Mouse (Mus musculus) CH12.LX (cell line): ENCODE data around the gene Chd4. TPM values are rescaled to one million over a fixed set of nuclear protein-coding genes. Genes with fewer than 3 reads are reported as not detected.

Experiments
- DNase-seq: peaks from one replicate; pipeline ENCODE4 v3.0.0-alpha.2; 2013; ENCODE audit errors: extremely low read depth
- H3K27ac ChIP-seq: 2 replicates; pipeline ENCODE4 v1.5.1; 2012; ENCODE audit warnings: low read depth, mild to moderate bottlenecking, control low read depth, moderate library complexity; ENCODE audit not compliant: insufficient read depth
- H3K27me3 ChIP-seq: replicated peaks from 2 replicates; pipeline ENCODE3; 2012; ENCODE audit warnings: inconsistent platforms
- H3K36me3 ChIP-seq, 2 experiments: replicated peaks in 1 of 2; 2 replicates each; pipeline versions ENCODE3 to v1.6.1; 2012; ENCODE audit warnings: inconsistent platforms in 1 of 2, low read length in 1 of 2, mild to moderate bottlenecking in 1 of 2, mixed read lengths in 1 of 2, moderate library complexity in 1 of 2; ENCODE audit not compliant: control insufficient read depth in 1 of 2, insufficient read depth in 1 of 2
- H3K4me1 ChIP-seq, 2 experiments: 2 replicates each; pipeline ENCODE4 v1.6.1; 2012; ENCODE audit warnings: inconsistent platforms in 1 of 2, moderate library complexity in 1 of 2; ENCODE audit not compliant: insufficient read depth in 2 of 2, control insufficient read depth in 1 of 2
- H3K4me2 ChIP-seq: 2 replicates; pipeline ENCODE4 v1.6.1; 2012; ENCODE audit warnings: low read depth, mild to moderate bottlenecking, control low read depth; ENCODE audit not compliant: poor library complexity, insufficient read depth, severe bottlenecking
- H3K4me3 ChIP-seq, 3 experiments: fragments of 150-350 bp in 1 of 3; sonication (generic) in 1 of 3; replicated peaks in 1 of 3; 2 replicates each; pipeline versions ENCODE3 to v1.5.1; 2011 to 2012; ENCODE audit warnings: low read depth in 2 of 3, low read length in 2 of 3, mild to moderate bottlenecking in 2 of 3, moderate library complexity in 2 of 3, control low read depth in 1 of 3, improper control_type of control experiment in 1 of 3, inconsistent platforms in 1 of 3, mixed read lengths in 1 of 3; ENCODE audit not compliant: poor library complexity in 1 of 3
- H3K79me2 ChIP-seq: replicated peaks from 2 replicates; pipeline ENCODE4 v1.6.1; 2012; ENCODE audit warnings: mild to moderate bottlenecking, moderate library complexity; ENCODE audit not compliant: control insufficient read depth, poor library complexity, insufficient read depth, severe bottlenecking; ENCODE audit errors: extremely low read depth
- H3K9ac ChIP-seq: 2 replicates; pipeline ENCODE4 v1.6.1; 2012; ENCODE audit warnings: low read depth, mild to moderate bottlenecking, control low read depth, moderate library complexity; ENCODE audit not compliant: insufficient read depth
- H3K9me3 ChIP-seq: replicated peaks from 2 replicates; pipeline ENCODE3; 2012; ENCODE audit warnings: low read length, inconsistent platforms, mixed read lengths
- BHLHE40 ChIP-seq: IDR thresholded peaks from 2 replicates; pipeline ENCODE4 v1.6.1; 2011; ENCODE audit warnings: mild to moderate bottlenecking, low read depth, low read length, improper control_type of control experiment
- CHD1 ChIP-seq: IDR thresholded peaks from 2 replicates; pipeline ENCODE4 v1.6.1; 2012; ENCODE audit warnings: low read depth, low read length, improper control_type of control experiment, inconsistent platforms
- CTCF ChIP-seq, 2 experiments: IDR thresholded peaks in 1 of 2; conservative IDR thresholded peaks in 1 of 2; 2 replicates each; pipeline ENCODE4 v1.5.1; 2011 to 2012; ENCODE audit warnings: low read depth in 2 of 2, low read length in 2 of 2, improper control_type of control experiment in 1 of 2, inconsistent platforms in 1 of 2, mild to moderate bottlenecking in 1 of 2, moderate library complexity in 1 of 2
- ETS1 ChIP-seq: conservative IDR thresholded peaks from 2 replicates; pipeline ENCODE4 v1.6.1; 2012; ENCODE audit warnings: low read depth, mild to moderate bottlenecking, inconsistent platforms, low read length, improper control_type of control experiment, moderate library complexity
- GABPA ChIP-seq: IDR thresholded peaks from 2 replicates; pipeline ENCODE4 v1.6.1; 2012; ENCODE audit warnings: low read depth, low read length, improper control_type of control experiment, inconsistent platforms; ENCODE audit not compliant: insufficient replicate concordance
- HCFC1 ChIP-seq: IDR thresholded peaks from 2 replicates; pipeline ENCODE4 v1.6.1; 2012; ENCODE audit warnings: low read depth, mild to moderate bottlenecking, inconsistent platforms, low read length, improper control_type of control experiment
- IRF4 ChIP-seq: IDR thresholded peaks from 2 replicates; pipeline ENCODE4 v1.6.1; 2014; ENCODE audit warnings: low read depth, mild to moderate bottlenecking, inconsistent platforms, low read length, improper control_type of control experiment
- KAT2A ChIP-seq: IDR thresholded peaks from 2 replicates; pipeline ENCODE4 v1.6.1; 2012; ENCODE audit warnings: low read length, improper control_type of control experiment, inconsistent platforms; ENCODE audit not compliant: insufficient replicate concordance
- MAFK ChIP-seq: IDR thresholded peaks from 2 replicates; pipeline ENCODE4 v1.6.1; 2011; ENCODE audit warnings: low read length, improper control_type of control experiment; ENCODE audit not compliant: insufficient replicate concordance
- MEF2A ChIP-seq: IDR thresholded peaks from 2 replicates; pipeline ENCODE4 v1.6.1; 2014; ENCODE audit warnings: low read depth, mild to moderate bottlenecking, inconsistent platforms, low read length, improper control_type of control experiment, borderline replicate concordance
- MXI1 ChIP-seq: IDR thresholded peaks from 2 replicates; pipeline ENCODE4 v1.6.1; 2011; ENCODE audit warnings: mild to moderate bottlenecking, low read depth, low read length, improper control_type of control experiment
- NRF1 ChIP-seq: IDR thresholded peaks from 2 replicates; pipeline ENCODE4 v1.6.1; 2014; ENCODE audit warnings: low read depth, mild to moderate bottlenecking, inconsistent platforms, low read length, improper control_type of control experiment, moderate library complexity
- SIN3A ChIP-seq: IDR thresholded peaks from 2 replicates; pipeline ENCODE4 v1.6.1; 2012; ENCODE audit warnings: low read length, improper control_type of control experiment, inconsistent platforms
- ZC3H11A ChIP-seq: IDR thresholded peaks from 2 replicates; pipeline ENCODE4 v1.6.1; 2012; ENCODE audit warnings: low read depth, mild to moderate bottlenecking, inconsistent platforms, low read length, improper control_type of control experiment
- ZKSCAN1 ChIP-seq: IDR thresholded peaks from 2 replicates; pipeline ENCODE4 v1.6.1; 2012; ENCODE audit warnings: low read depth, inconsistent platforms, low read length, improper control_type of control experiment, borderline replicate concordance
- ZNF384 ChIP-seq: IDR thresholded peaks from 2 replicates; pipeline ENCODE4 v1.6.1; 2012; ENCODE audit warnings: low read depth, low read length, improper control_type of control experiment, inconsistent platforms
- dilution Hi-C: fragments of 300-500 bp; cut with MboI; formaldehyde crosslinking; loops from 2 replicates; pipeline ENCODE4 v1.14.3; 2020; ENCODE audit warnings: low sequenced_read_pairs; ENCODE audit not compliant: extremely low pct_unique_long_range_greater_than_20kb, extremely low pct_ligation_motif_present
- in situ Hi-C: fragments of 300-500 bp; cut with MboI; formaldehyde crosslinking; loops from 3 replicates; pipeline ENCODE4 v1.14.3; 2019; ENCODE audit warnings: low sequenced_read_pairs, low pct_ligation_motif_present, low pct_unique_long_range_greater_than_20kb, mixed read lengths
- polyA plus RNA-seq: library from polyadenylated mRNA; unstranded; fragments of >175 nt; gene quantifications from 2 replicates; pipeline ENCODE4 v1.2.1, GENCODE M21; 2012; ENCODE audit warnings: low read depth; ENCODE audit not compliant: insufficient read length
- total RNA-seq, 2 experiments: library from RNA; depleted of rRNA; stranded (reverse); fragments of 300-350 nt in 1 of 2; fragments of >200 nt in 1 of 2; gene quantifications; 2 replicates each; pipeline ENCODE4 v1.2.3; 2012 to 2014

The Chd4 gene
- total and polyA plus RNA-seq, 3 experiments: 72.7 to 200 (median 165) TPM

DNA sequence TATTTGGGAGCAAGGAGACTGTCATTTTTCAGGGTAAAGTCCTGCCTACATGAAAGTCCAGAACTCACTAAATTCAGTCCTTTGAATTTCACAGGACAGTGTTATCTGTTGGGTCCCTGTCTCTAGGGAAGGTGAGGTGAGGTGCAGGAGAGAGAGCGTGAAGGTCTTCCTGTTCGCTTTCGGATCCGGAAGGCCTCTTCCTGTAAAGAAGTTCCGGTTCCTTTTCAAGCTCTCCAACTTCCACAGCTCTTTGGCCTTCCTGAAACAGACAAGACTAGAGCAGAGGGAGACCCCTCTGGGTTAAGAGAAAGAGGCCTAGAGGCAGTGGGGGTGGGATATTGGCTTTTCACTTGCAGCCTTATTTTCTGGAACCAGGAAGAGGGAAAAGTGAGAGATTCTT lies 3.4 kb upstream of the Chd4 start:
- peaks cover 0 to under 1% of the 10 kb centered on the region in 2 experiments for H3K36me3 ChIP-seq
- dilution Hi-C loops (no loop called here), in situ Hi-C loops (loop anchor here (10.0 kb wide), 1 partner anchor 48 kb away; the partner anchor contains the start of gene Acrbp)
- H3K79me2 ChIP-seq: peaks cover 4% of the 10 kb centered on the region
- H3K27ac ChIP-seq: no peak overlapping the region
- no peak overlapping the region for H3K9ac ChIP-seq
- no peak for DNase-seq
- peaks cover 6 to 25% of the 10 kb centered on the region in 2 experiments for H3K4me1 ChIP-seq
- no peaks in the 10 kb centered on the region for H3K9me3 ChIP-seq
- H3K27me3 ChIP-seq: no peaks in the 10 kb centered on the region
- H3K4me3 ChIP-seq: no peak overlapping the region
- no peak overlapping the region for H3K4me2 ChIP-seq
- TF ChIP-seq KAT2A: no peak
- TF ChIP-seq SIN3A: no peak
- TF ChIP-seq ZNF384: no peak
- TF ChIP-seq ETS1: no peak
- TF ChIP-seq CHD1: no peak
- no peak for TF ChIP-seq MAFK
- no peak for TF ChIP-seq MXI1
- no peak for TF ChIP-seq IRF4
- TF ChIP-seq ZC3H11A: no peak
- TF ChIP-seq NRF1: no peak

DNA sequence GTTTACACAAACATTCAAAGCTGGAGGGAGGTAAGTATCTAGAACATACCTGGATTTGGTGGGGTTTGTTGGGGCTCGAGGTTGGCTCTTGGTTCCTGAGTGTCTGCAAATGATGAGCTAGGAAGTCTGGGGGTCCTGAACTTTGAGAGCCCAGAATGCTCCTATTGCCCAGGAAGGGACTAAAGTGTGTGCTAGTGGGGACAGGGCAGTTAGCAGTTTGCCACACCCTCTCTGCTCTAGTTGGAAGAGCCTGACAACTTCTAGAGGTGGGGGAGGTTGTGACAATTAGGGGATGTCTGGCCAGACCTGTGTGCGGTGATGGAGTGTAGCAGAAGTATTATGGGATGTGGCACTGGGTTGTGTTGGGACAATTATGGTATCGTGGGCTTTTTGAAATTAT lies 938 bp upstream of the Chd4 start:
- peaks cover 29% of the 10 kb centered on the region for H3K79me2 ChIP-seq
- no peak overlapping the region for H3K4me3 ChIP-seq
- H3K36me3 ChIP-seq: peaks cover 20 to 23% of the 10 kb centered on the region in 2 experiments
- dilution Hi-C loops (no loop called here), in situ Hi-C loops (loop anchor here (10.0 kb wide), 1 partner anchor 50 kb away; the partner anchor contains the start of gene Acrbp)
- no peak for DNase-seq
- H3K27ac ChIP-seq: no peak overlapping the region
- no peaks in the 10 kb centered on the region for H3K27me3 ChIP-seq
- no peak overlapping the region for H3K9ac ChIP-seq
- H3K4me2 ChIP-seq: no peak overlapping the region
- H3K9me3 ChIP-seq: no peaks in the 10 kb centered on the region
- no peak for TF ChIP-seq ZKSCAN1
- TF ChIP-seq SIN3A: no peak
- H3K4me1 ChIP-seq: peaks cover 16 to 37% of the 10 kb centered on the region in 2 experiments

DNA sequence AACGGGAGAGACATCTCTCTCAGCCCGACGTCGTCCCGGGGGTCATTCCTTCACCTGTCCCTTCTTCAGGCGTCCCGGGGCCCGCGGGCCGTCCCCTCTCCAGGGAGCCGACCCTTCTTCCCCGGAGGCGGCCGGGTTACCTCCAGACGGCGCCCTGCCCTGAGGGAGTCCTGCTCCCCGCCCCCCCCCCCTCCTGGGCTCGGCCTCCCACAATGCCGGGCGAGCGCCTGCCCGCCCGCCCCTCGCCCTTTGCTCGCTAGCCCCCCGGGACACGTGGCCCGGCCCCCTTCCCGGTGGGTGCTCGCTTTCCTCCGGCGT lies 457 bp downstream of the Chd4 start:
- H3K4me1 ChIP-seq: peaks cover 16 to 35% of the 10 kb centered on the region in 2 experiments
- DNase-seq: no peak
- peak overlapping the region; percentile 86; the same call in 1 of the 2 replicates for H3K4me2 ChIP-seq
- TF ChIP-seq NRF1 (no peak), HCFC1 (no peak; the same call in 1 of the 2 replicates), CTCF (conservative IDR thresholded peaks at IDR 0.05 in 1 of 2, IDR thresholded peaks at IDR 0.05 in 1 of 2; ENCODE audit: low read depth in 2 of 2, low read length in 2 of 2) (no peak), GABPA (no peak), IRF4 (no peak), CHD1 (no peak), BHLHE40 (no peak), MEF2A (no peak)
- dilution Hi-C loops: no loop called here
- no peaks in the 10 kb centered on the region for H3K9me3 ChIP-seq
- H3K27me3 ChIP-seq: no peaks in the 10 kb centered on the region
- H3K9ac ChIP-seq: peak overlapping the region; percentile 88
- peak overlapping the region; percentile 93 to 98 (median 94) for H3K4me3 ChIP-seq
- in situ Hi-C loops: loop anchor here (10.0 kb wide), 1 partner anchor 51 kb away; the partner anchor contains the start of gene Acrbp
- H3K79me2 ChIP-seq: peaks cover 42% of the 10 kb centered on the region
- peaks cover 34 to 37% of the 10 kb centered on the region in 2 experiments for H3K36me3 ChIP-seq
- peak overlapping the region; percentile 69 for H3K27ac ChIP-seq
